Mouse (Mus musculus): ENCODE results near the gene Zkscan4.

DNA sequence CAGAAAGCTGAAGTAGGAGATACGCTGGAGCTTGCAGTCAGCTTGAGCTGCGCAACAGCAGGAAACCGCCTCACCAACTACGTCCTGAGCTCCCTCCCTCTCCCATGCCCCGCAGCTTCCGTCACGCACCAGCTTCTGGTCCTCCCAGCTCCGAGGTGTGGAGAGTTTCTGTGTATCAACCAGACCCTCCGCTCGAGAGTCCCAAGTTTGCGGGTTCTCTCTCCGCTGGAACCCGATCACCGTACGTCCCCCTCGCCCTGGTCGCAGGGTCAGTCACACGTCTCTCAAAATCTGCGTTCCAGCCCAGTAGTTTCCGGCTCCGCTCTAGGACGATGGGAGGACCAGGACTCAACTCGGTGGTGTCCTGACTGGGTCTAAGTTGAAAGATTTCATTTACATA lies 25.3 kb upstream of the Zkscan4 start, which contains the start of gene Zscan26:
- no peak for TF ChIP-seq CTCF (IDR thresholded peaks at IDR 0.05; ENCODE audit: low read depth)
- no peak for TF ChIP-seq EP300 (optimal IDR thresholded peaks at IDR 0.05)

All from stomach, postnatal 0 days (tissue).